20 mouse cellular contexts compared by ENCODE assay signal in the genomic region with DNA sequence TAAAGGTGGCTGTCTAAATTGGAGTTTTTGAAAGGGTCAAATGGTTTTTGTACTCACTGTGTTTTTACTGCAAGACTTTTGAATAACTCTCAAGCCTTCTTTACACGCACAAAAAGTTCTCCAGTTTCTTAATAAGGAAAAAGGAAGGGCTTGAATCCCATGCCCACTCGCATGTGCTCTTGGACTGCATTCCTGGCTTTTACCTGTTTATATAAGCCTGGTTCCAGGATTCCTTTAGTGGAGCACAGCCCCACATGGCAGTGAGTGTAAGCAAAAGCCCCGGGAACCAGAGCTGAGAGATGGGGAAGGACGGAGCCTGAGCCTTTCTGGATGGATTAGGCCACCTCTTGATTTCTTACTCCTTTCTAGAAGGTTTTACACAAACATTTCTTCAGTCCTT.
"Had no signal": no experiment of that assay in that cellular context is flagged by ENCODE, and none has a peak within 500 bp of the region (broad histone marks: within the 10 kb centered on the region; RNA-seq: fewer than 3 reads in every experiment).

No protein-coding gene starts in this region.

- H3K9ac ChIP-seq: limb, embryonic 12.5 days; limb, embryonic 15.5 days; liver, embryonic 14.5 days; liver, postnatal 0 days; midbrain, embryonic 12.5 days; midbrain, embryonic 15.5 days; neural tube, embryonic 12.5 days; neural tube, embryonic 15.5 days had no signal

- H3K4me2 ChIP-seq: limb, embryonic 12.5 days; limb, embryonic 15.5 days; liver, embryonic 11.5 days; midbrain, embryonic 12.5 days; midbrain, embryonic 15.5 days; neural tube, embryonic 12.5 days; neural tube, embryonic 15.5 days had no signal

- DNase-seq: kidney, adult 2 months; kidney, postnatal 25 days; layer of hippocampus, adult 9-11 months; left cerebral cortex, postnatal 4 days; liver, postnatal 0 days; right cerebral cortex, adult 18-20 months; thymus, adult 18-20 months; thymus, postnatal 36 days had no signal

- ATAC-seq: intestine, postnatal 0 days; liver, postnatal 0 days; midbrain, embryonic 15.5 days had no signal

- H3K27me3 ChIP-seq: limb, embryonic 12.5 days; limb, embryonic 15.5 days; midbrain, embryonic 12.5 days; midbrain, embryonic 15.5 days; neural tube, embryonic 12.5 days; neural tube, embryonic 15.5 days had no signal

- H3K4me1 ChIP-seq: midbrain, embryonic 15.5 days; neural tube, embryonic 12.5 days had no signal

- H3K27ac ChIP-seq: kidney, postnatal 0 days; layer of hippocampus, adult 2 months; limb, embryonic 12.5 days; limb, embryonic 15.5 days; liver, embryonic 14.5 days; macrophage; midbrain, embryonic 12.5 days; midbrain, embryonic 15.5 days; neural tube, embryonic 12.5 days; neural tube, embryonic 15.5 days had no signal

- H3K9me3 ChIP-seq: limb, embryonic 12.5 days; limb, embryonic 15.5 days; midbrain, embryonic 12.5 days; midbrain, embryonic 15.5 days; neural tube, embryonic 12.5 days; neural tube, embryonic 15.5 days had no signal

- H3K4me3 ChIP-seq: layer of hippocampus, adult 2 months; limb, embryonic 12.5 days; limb, embryonic 15.5 days; midbrain, embryonic 12.5 days; midbrain, embryonic 15.5 days; neural tube, embryonic 12.5 days; neural tube, embryonic 15.5 days had no signal
